Mouse (Mus musculus): ENCODE data around the gene Carmil3. TPM values are rescaled to one million over a fixed set of nuclear protein-coding genes. Genes with fewer than 3 reads are reported as not detected.
A peak's percentile ranks its signal among the peaks of the same experiment; 100 is the strongest.

Carmil3 gene
- polyA plus RNA-seq (2014; fragmentation: Nextera tagmentation; extraction: Ambion mirVana): 21.9 and 26.5 TPM in 2 replicates

DNA sequence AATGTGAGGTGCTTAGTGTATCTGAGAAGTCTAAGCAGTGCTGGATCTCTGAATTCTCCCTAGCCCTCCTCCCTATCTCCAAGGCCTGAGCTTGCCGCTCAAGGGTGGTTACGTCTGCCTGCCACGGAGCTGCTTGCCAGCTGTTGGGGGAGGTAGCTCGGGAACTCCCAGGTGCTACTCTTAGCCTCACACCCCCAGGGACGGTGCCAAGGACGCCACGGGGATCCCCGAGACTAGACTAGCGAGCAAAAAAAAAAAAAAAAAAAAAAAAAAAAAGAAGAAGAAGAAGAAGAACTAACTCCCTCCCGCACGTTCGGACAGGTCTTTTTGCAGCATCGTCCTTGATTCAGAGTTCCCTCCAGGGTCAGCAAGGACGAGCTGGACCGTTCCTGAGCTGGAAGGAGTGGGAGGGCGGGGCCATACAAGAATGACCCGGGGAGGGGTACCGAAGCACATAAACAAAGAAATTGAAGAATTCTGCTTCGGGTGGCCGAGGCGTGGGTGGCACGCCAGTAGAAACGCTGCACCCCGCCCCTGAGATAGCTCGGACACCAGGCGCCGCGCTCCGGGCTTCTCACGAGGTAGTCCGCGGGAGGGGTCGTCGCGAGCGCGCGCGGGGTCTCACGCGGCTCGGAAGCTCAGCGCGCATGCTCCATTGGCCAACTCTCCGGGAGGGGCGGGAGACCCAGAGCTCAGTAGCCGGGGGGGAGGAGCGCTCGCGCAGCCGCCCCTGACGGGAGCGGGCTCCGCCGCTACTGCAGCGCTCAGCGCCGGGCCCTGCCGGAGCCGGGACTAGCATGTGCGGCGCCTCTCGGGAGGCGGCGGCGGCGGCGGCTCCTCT, at the start of gene Carmil3:
Gene Carmil3 (plus strand): TSS at position 291 of the 841 bp plus-strand sequence.
- under 1% methylated on average over 54 of the region's 68 CpGs for WGBS
- ATAC-seq (peak; percentile 92), DNase-seq (ENCODE audit: low spot score) (peak; percentile 96)
- H3K27ac ChIP-seq (ENCODE audit: low read depth, low read length): peak within 1 kb of the TSS; percentile 95
- peaks cover 21% of the 10 kb centered on the region for H3K36me3 ChIP-seq (ENCODE audit: control insufficient read depth, insufficient read depth, low read length)
- peak within 1 kb of the TSS; percentile 82 for H3K4me2 ChIP-seq (ENCODE audit: low read length)
- peak within 1 kb of the TSS; percentile 78 for H3K4me3 ChIP-seq (ENCODE audit: low read depth, low read length)
- H3K9me3 ChIP-seq (replicated peaks; ENCODE audit: control insufficient read depth, low read length): no peaks in the 10 kb centered on the region
- no peaks in the 10 kb centered on the region for H3K27me3 ChIP-seq (replicated peaks; ENCODE audit: control insufficient read depth, insufficient read depth, low read length)
- H3K4me1 ChIP-seq (ENCODE audit: control insufficient read depth, insufficient read depth, low read length): peaks cover 9% of the 10 kb centered on the region
- H3K9ac ChIP-seq (ENCODE audit: low read length): peak within 1 kb of the TSS; percentile 95

DNA sequence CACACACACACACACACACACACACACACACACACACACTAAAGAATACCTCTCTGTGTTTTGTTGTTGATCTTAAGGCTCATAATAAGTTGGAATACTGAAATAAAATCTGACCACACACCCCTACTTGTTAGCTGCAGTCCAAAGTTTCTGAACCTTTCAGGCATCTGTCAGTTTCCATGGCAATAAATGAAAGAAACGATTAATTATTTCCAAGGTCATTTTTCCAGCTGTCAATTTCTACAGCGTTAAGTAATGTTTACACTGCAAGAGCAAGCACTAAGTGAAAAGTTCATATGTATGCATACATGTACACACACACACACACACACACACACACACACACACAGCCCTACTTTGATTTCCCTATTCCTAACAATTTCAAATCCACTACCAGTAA, 32.8 kb upstream of the Carmil3 start:
- Histone ChIP-seq H3K9ac (ENCODE audit: low read length) (no peak overlapping the region), H3K27ac (ENCODE audit: low read depth, low read length) (no peak overlapping the region), H3K36me3 (ENCODE audit: control insufficient read depth, insufficient read depth, low read length) (no peaks in the 10 kb centered on the region), H3K4me2 (ENCODE audit: low read length) (no peak overlapping the region), H3K4me3 (ENCODE audit: low read depth, low read length) (no peak overlapping the region), H3K27me3 (replicated peaks; ENCODE audit: control insufficient read depth, insufficient read depth, low read length) (no peaks in the 10 kb centered on the region), H3K4me1 (ENCODE audit: control insufficient read depth, insufficient read depth, low read length) (no peaks in the 10 kb centered on the region), H3K9me3 (replicated peaks; ENCODE audit: control insufficient read depth, low read length) (peaks cover 5% of the 10 kb centered on the region; the same call in 1 of the 2 replicates)
- 85% methylated on average over 2 of the region's 2 CpGs for WGBS
- no peak for ATAC-seq
- DNase-seq (ENCODE audit: low spot score): no peak

GRCm38 (mm10) chr14:55458273-55458672, 32.2 kb upstream of the Carmil3 start:
- DNase-seq (ENCODE audit: low spot score) (peak; percentile 72), ATAC-seq (peak; percentile 15; the same call in 1 of the 2 replicates)
- H3K27ac ChIP-seq (ENCODE audit: low read depth, low read length): no peak overlapping the region
- WGBS: 22% methylated on average over 10 of the region's 10 CpGs
- H3K9ac ChIP-seq (ENCODE audit: low read length): no peak overlapping the region
- H3K9me3 ChIP-seq (replicated peaks; ENCODE audit: control insufficient read depth, low read length): peaks cover 5% of the 10 kb centered on the region; the same call in 1 of the 2 replicates
- no peaks in the 10 kb centered on the region for H3K36me3 ChIP-seq (ENCODE audit: control insufficient read depth, insufficient read depth, low read length)
- H3K4me3 ChIP-seq (ENCODE audit: low read depth, low read length): no peak overlapping the region
- H3K4me2 ChIP-seq (ENCODE audit: low read length): no peak overlapping the region
- no peaks in the 10 kb centered on the region for H3K27me3 ChIP-seq (replicated peaks; ENCODE audit: control insufficient read depth, insufficient read depth, low read length)
- no peaks in the 10 kb centered on the region for H3K4me1 ChIP-seq (ENCODE audit: control insufficient read depth, insufficient read depth, low read length)

GRCm38 (mm10) chr14:55458761-55459160, 31.7 kb upstream of the Carmil3 start:
- no peak overlapping the region for H3K27ac ChIP-seq (ENCODE audit: low read depth, low read length)
- H3K36me3 ChIP-seq (ENCODE audit: control insufficient read depth, insufficient read depth, low read length): no peaks in the 10 kb centered on the region
- H3K4me2 ChIP-seq (ENCODE audit: low read length): no peak overlapping the region
- DNase-seq (ENCODE audit: low spot score): peak; percentile 50
- H3K9me3 ChIP-seq (replicated peaks; ENCODE audit: control insufficient read depth, low read length): peaks cover 5% of the 10 kb centered on the region; the same call in 1 of the 2 replicates
- H3K4me1 ChIP-seq (ENCODE audit: control insufficient read depth, insufficient read depth, low read length): no peaks in the 10 kb centered on the region
- H3K27me3 ChIP-seq (replicated peaks; ENCODE audit: control insufficient read depth, insufficient read depth, low read length): no peaks in the 10 kb centered on the region
- ATAC-seq: peak; percentile 58; the same call in 1 of the 2 replicates
- H3K4me3 ChIP-seq (ENCODE audit: low read depth, low read length): no peak overlapping the region
- no peak overlapping the region for H3K9ac ChIP-seq (ENCODE audit: low read length)
- 63% methylated on average over 3 of the region's 3 CpGs for WGBS

GRCm38 (mm10) chr14:55459796-55460195, 30.7 kb upstream of the Carmil3 start:
- no peak overlapping the region for H3K27ac ChIP-seq (ENCODE audit: low read depth, low read length)
- H3K36me3 ChIP-seq (ENCODE audit: control insufficient read depth, insufficient read depth, low read length): no peaks in the 10 kb centered on the region
- no peak overlapping the region for H3K9ac ChIP-seq (ENCODE audit: low read length)
- no peak overlapping the region for H3K4me2 ChIP-seq (ENCODE audit: low read length)
- H3K4me1 ChIP-seq (ENCODE audit: control insufficient read depth, insufficient read depth, low read length): no peaks in the 10 kb centered on the region
- H3K4me3 ChIP-seq (ENCODE audit: low read depth, low read length): no peak overlapping the region
- no peaks in the 10 kb centered on the region for H3K27me3 ChIP-seq (replicated peaks; ENCODE audit: control insufficient read depth, insufficient read depth, low read length)
- DNase-seq (ENCODE audit: low spot score) (no peak), ATAC-seq (no peak)
- H3K9me3 ChIP-seq (replicated peaks; ENCODE audit: control insufficient read depth, low read length): peaks cover 5% of the 10 kb centered on the region; the same call in 1 of the 2 replicates
- 72% methylated on average over 4 of the region's 4 CpGs for WGBS

GRCm38 (mm10) chr14:55460297-55460696, 30.2 kb upstream of the Carmil3 start:
- Histone ChIP-seq H3K27me3 (replicated peaks; ENCODE audit: control insufficient read depth, insufficient read depth, low read length) (no peaks in the 10 kb centered on the region), H3K4me2 (ENCODE audit: low read length) (no peak overlapping the region), H3K9me3 (replicated peaks; ENCODE audit: control insufficient read depth, low read length) (peaks cover 5% of the 10 kb centered on the region; the same call in 1 of the 2 replicates), H3K36me3 (ENCODE audit: control insufficient read depth, insufficient read depth, low read length) (no peaks in the 10 kb centered on the region), H3K4me3 (ENCODE audit: low read depth, low read length) (no peak overlapping the region), H3K27ac (ENCODE audit: low read depth, low read length) (no peak overlapping the region), H3K4me1 (ENCODE audit: control insufficient read depth, insufficient read depth, low read length) (no peaks in the 10 kb centered on the region), H3K9ac (ENCODE audit: low read length) (no peak overlapping the region)
- WGBS: 77% methylated on average over 10 of the region's 10 CpGs
- DNase-seq (ENCODE audit: low spot score) (no peak), ATAC-seq (no peak)

GRCm38 (mm10) chr14:55461757-55462156, 28.7 kb upstream of the Carmil3 start:
- H3K4me3 ChIP-seq (ENCODE audit: low read depth, low read length): no peak overlapping the region
- H3K9ac ChIP-seq (ENCODE audit: low read length): no peak overlapping the region
- no peak for ATAC-seq
- no peak overlapping the region for H3K4me2 ChIP-seq (ENCODE audit: low read length)
- 72% methylated on average over 4 of the region's 4 CpGs for WGBS
- no peaks in the 10 kb centered on the region for H3K36me3 ChIP-seq (ENCODE audit: control insufficient read depth, insufficient read depth, low read length)
- H3K27me3 ChIP-seq (replicated peaks; ENCODE audit: control insufficient read depth, insufficient read depth, low read length): no peaks in the 10 kb centered on the region
- H3K4me1 ChIP-seq (ENCODE audit: control insufficient read depth, insufficient read depth, low read length): no peaks in the 10 kb centered on the region
- no peak overlapping the region for H3K27ac ChIP-seq (ENCODE audit: low read depth, low read length)
- no peaks in the 10 kb centered on the region for H3K9me3 ChIP-seq (replicated peaks; ENCODE audit: control insufficient read depth, low read length)
- DNase-seq (ENCODE audit: low spot score): no peak

DNA sequence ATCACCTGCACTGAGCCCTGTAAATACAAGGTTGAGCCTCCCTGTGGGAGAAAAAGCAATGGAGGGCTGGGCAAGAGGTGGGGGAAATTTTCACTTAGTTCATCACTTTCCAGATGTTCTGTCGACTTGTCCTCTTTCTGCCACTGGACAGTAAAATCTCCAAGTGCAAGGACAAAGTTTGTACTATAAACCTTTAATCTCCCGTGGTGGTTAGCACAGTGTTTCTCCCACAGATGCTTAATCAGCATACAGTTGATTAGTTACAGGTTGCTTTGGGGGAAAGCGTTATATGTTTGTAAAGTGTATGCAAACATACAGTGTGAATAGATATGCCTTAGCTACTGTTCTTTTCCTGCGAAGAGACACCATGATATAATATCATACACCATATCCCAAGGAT, 24.0 kb upstream of the Carmil3 start:
- no peak overlapping the region for H3K27ac ChIP-seq (ENCODE audit: low read depth, low read length)
- no peaks in the 10 kb centered on the region for H3K27me3 ChIP-seq (replicated peaks; ENCODE audit: control insufficient read depth, insufficient read depth, low read length)
- 83% methylated on average over 4 of the region's 4 CpGs for WGBS
- DNase-seq (ENCODE audit: low spot score) (no peak), ATAC-seq (no peak)
- H3K9ac ChIP-seq (ENCODE audit: low read length): no peak overlapping the region
- H3K4me2 ChIP-seq (ENCODE audit: low read length): no peak overlapping the region
- H3K9me3 ChIP-seq (replicated peaks; ENCODE audit: control insufficient read depth, low read length): no peaks in the 10 kb centered on the region
- no peaks in the 10 kb centered on the region for H3K36me3 ChIP-seq (ENCODE audit: control insufficient read depth, insufficient read depth, low read length)
- no peak overlapping the region for H3K4me3 ChIP-seq (ENCODE audit: low read depth, low read length)
- no peaks in the 10 kb centered on the region for H3K4me1 ChIP-seq (ENCODE audit: control insufficient read depth, insufficient read depth, low read length)

- no peak overlapping the region for H3K4me3 ChIP-seq (ENCODE audit: low read depth, low read length)
- no peaks in the 10 kb centered on the region for H3K36me3 ChIP-seq (ENCODE audit: control insufficient read depth, insufficient read depth, low read length)
- DNase-seq (ENCODE audit: low spot score) (no peak), ATAC-seq (no peak)
- H3K9me3 ChIP-seq (replicated peaks; ENCODE audit: control insufficient read depth, low read length): no peaks in the 10 kb centered on the region
- no peak overlapping the region for H3K4me2 ChIP-seq (ENCODE audit: low read length)
- no peak overlapping the region for H3K9ac ChIP-seq (ENCODE audit: low read length)
- no peak overlapping the region for H3K27ac ChIP-seq (ENCODE audit: low read depth, low read length)
- H3K4me1 ChIP-seq (ENCODE audit: control insufficient read depth, insufficient read depth, low read length): no peaks in the 10 kb centered on the region
- H3K27me3 ChIP-seq (replicated peaks; ENCODE audit: control insufficient read depth, insufficient read depth, low read length): no peaks in the 10 kb centered on the region
- 80% methylated on average over 7 of the region's 7 CpGs for WGBS
These were observed 23.3 kb upstream of the Carmil3 start for GRCm38 (mm10) chr14:55467108-55467507.

Data from forebrain, embryonic 14.5 days (tissue).